Mouse (Mus musculus) liver, embryonic 12.5 days (tissue): ENCODE results near the gene Zfp131. TPM values are rescaled to one million over a fixed set of nuclear protein-coding genes. Genes with fewer than 3 reads are reported as not detected.

ENCODE experiments used
- ATAC-seq: fragments of 200-750 bp; cut with Nextera tagmentation; 2 replicates; pipeline ENCODE4 v1.8.0; 2017; ENCODE audit warnings: moderate number of reproducible peaks, mild to moderate bottlenecking, moderate library complexity
- H3K27ac ChIP-seq: fragments of 300-500 bp; sonication (generic); 2 replicates; pipeline ENCODE4 v1.5.1; 2016; ENCODE audit warnings: mild to moderate bottlenecking
- H3K27me3 ChIP-seq: fragments of 300-500 bp; sonication (generic); replicated peaks from 2 replicates; pipeline ENCODE4 v1.6.1; 2016; ENCODE audit warnings: mild to moderate bottlenecking, moderate library complexity
- H3K36me3 ChIP-seq: fragments of 300-500 bp; sonication (generic); 2 replicates; pipeline ENCODE4 v1.6.1; 2016; ENCODE audit warnings: mild to moderate bottlenecking, moderate library complexity
- H3K4me1 ChIP-seq: fragments of 300-500 bp; sonication (generic); 2 replicates; pipeline ENCODE4 v1.6.1; 2016
- H3K4me2 ChIP-seq: fragments of 300-500 bp; sonication (generic); 2 replicates; pipeline ENCODE4 v1.6.1; 2016; ENCODE audit warnings: mild to moderate bottlenecking, moderate library complexity
- H3K4me3 ChIP-seq: fragments of 300-500 bp; sonication (generic); 2 replicates; pipeline ENCODE4 v1.5.1; 2016; ENCODE audit warnings: mild to moderate bottlenecking, moderate library complexity
- H3K9ac ChIP-seq: fragments of 300-500 bp; sonication (generic); 2 replicates; pipeline ENCODE4 v1.6.1; 2016; ENCODE audit warnings: mild to moderate bottlenecking, moderate library complexity
- H3K9me3 ChIP-seq: fragments of 300-500 bp; sonication (generic); replicated peaks from 2 replicates; pipeline ENCODE4 v1.6.1; 2016; ENCODE audit warnings: mild to moderate bottlenecking, moderate library complexity
- WGBS: fragments of 180-500 bp; shearing (Covaris S2); methylation state at CpG from one replicate; pipeline ENCODE4 v1.1.7; 2016; ENCODE audit not compliant: insufficient replicate concordance; 5-methylcytosine and 5-hydroxymethylcytosine counted together
- polyA plus RNA-seq: library from polyadenylated mRNA; unstranded; fragments of >200 nt; fragmentation: Nextera tagmentation; extraction: Ambion mirVana; gene quantifications from 2 replicates; pipeline ENCODE4 v1.2.1, GENCODE M21; 2016

Gene Zfp131
- polyA plus RNA-seq, 1 experiment from 2014 or later = 28.4 TPM

DNA sequence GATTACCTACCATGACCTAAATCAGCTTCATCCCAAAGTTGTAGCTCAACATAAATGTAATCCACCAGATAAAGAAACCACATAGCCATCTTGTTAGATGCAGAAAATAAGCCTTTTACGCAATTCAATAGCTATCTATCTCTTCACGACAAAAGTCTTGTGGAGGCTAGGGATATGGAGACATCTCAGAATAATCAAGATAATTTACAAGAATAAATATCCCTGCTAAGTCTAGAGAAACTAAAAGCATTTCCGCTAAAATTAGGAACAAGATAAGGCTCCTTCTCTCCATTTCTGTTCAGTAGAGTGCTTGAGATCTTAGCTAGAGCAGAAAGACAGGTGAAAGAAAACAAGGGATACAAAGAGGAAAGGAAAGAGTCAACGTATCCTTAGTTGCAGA lies 43.8 kb downstream of the Zfp131 start:
- ATAC-seq = no peak
- WGBS = 68% methylated on average over 4 of the region's 4 CpGs
- no peaks in the 10 kb centered on the region for H3K9me3 ChIP-seq

DNA sequence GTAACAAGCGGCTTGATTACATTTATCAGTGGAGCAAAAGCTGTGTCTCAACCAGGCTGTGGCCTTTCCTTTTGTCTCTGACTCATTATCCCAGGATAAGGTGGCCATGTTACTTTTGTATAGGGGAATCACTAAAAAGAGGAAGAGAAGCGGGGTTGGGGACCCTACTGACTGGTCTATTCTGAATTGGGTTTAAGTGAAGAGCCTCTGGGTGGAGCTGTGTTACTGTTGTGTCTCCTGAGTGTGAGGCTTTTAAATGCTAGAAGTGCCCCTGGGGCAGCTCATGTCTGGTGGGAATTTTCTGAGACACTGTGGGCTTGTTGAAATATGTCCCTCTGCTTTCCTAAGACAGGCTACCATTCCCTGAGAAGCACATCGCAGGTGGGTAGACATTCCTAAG lies 47.2 kb downstream of the Zfp131 start:
- H3K9me3 ChIP-seq = no peaks in the 10 kb centered on the region
- no peaks in the 10 kb centered on the region for H3K36me3 ChIP-seq
- H3K27ac ChIP-seq = no peak overlapping the region
- H3K9ac ChIP-seq = no peak overlapping the region
- H3K27me3 ChIP-seq = no peaks in the 10 kb centered on the region
- H3K4me3 ChIP-seq = no peak overlapping the region
- H3K4me1 ChIP-seq = 0 out of 2 replicates have a peak, but pooled peaks cover 8% of the 10 kb centered on the region
- no peak for ATAC-seq
- H3K4me2 ChIP-seq = no peak overlapping the region
- WGBS = 53% methylated on average over 3 of the region's 3 CpGs

More for the DNA sequence above, 43.8 kb downstream of the Zfp131 start:
- Histone ChIP-seq H3K27me3 (no peaks in the 10 kb centered on the region), H3K27ac (no peak overlapping the region), H3K36me3 (no peaks in the 10 kb centered on the region), H3K4me3 (no peak overlapping the region), H3K4me1 (no peaks in the 10 kb centered on the region), H3K4me2 (no peak overlapping the region), H3K9ac (no peak overlapping the region)

DNA sequence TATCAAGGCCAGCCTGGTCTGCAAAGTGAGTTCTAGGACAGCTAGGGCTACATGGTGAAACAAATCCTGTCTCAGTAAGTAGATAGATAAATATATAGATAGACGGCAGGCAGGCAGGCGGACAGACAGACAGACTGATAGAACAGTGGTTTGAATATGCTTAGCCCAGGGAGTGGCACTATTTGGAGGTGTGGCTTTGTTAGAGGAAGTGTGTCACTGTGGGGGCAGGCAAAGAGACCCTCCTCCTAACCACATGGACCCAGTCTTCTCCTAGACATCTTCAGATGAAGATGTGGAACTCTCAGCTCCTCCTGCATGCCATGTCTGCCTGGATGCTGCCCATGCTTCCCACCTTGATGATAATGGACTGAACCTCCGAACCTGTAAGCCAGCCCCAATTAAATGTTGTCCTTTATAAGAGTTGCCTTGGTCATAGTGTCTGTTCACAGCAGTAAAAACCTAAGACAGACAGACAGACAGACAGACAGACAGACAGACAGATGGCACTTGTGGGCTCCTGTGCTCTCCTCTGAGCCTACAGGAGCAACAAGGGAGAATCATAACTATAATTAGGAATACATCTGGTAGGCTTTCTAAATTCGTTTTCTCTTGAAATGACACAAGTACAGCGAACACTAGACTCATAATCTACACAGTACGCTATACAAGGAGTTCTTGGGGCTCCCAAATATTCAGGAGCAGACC lies 47.8 kb downstream of the Zfp131 start:
- Histone ChIP-seq H3K27ac (no peak overlapping the region), H3K4me1 (0 out of 2 replicates have a peak, but pooled peaks cover 8% of the 10 kb centered on the region), H3K4me2 (no peak overlapping the region), H3K9ac (no peak overlapping the region), H3K27me3 (no peaks in the 10 kb centered on the region), H3K4me3 (no peak overlapping the region), H3K36me3 (no peaks in the 10 kb centered on the region), H3K9me3 (no peaks in the 10 kb centered on the region)
- ATAC-seq = no peak
- WGBS = 53% methylated on average over 6 of the region's 6 CpGs

DNA sequence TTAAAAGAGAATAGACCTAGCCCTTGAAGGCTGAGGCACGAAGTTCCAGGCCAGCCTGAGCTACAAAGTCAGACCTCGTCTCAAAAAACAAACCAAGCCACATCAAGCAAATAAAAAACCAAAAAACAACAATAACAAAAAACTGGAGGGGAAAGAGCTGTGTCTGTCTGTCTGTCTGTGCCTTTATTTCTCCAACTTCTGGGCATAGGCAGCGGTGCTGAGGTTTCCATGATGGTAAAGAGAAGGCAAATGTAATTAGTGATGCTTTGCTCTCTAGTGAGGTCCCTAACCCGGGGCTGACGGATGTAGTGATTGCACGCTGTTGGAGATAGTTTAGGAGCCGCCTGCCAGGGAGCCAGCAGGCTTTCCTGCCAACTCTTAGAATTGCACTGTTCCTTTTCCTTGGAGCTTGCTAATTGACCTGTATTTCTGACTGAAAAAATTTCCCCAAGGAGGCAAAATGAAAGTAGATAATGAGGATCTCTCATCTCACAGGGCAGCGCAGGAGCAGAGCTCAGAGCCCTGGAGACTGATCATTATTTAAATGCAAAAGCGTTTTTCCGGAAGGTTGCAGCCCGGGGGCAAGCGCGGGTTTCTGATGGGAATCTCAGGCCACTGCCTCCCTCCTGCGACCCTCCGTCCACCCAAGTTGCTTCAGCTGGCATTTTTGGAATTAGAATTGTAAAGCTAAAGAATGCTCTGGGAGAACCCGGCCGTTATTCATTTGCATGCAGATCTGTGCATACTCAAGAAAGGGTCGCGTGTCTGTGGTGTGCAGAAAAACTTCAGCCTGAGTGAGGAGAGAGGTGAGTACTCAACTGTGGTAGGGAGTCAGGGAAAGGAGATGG lies 49.1 kb downstream of the Zfp131 start:
- no peaks in the 10 kb centered on the region for H3K36me3 ChIP-seq
- 20% methylated on average over 19 of the region's 19 CpGs for WGBS
- ATAC-seq = no peak
- H3K4me1 ChIP-seq = 0 out of 2 replicates have a peak, but pooled peaks cover 8% of the 10 kb centered on the region
- H3K9ac ChIP-seq = no peak overlapping the region
- no peaks in the 10 kb centered on the region for H3K27me3 ChIP-seq
- H3K4me3 ChIP-seq = peak overlapping the region; percentile 3; the same call in 1 of the 2 replicates
- peak overlapping the region; percentile 44 for H3K4me2 ChIP-seq
- H3K9me3 ChIP-seq = no peaks in the 10 kb centered on the region
- no peak overlapping the region for H3K27ac ChIP-seq

DNA sequence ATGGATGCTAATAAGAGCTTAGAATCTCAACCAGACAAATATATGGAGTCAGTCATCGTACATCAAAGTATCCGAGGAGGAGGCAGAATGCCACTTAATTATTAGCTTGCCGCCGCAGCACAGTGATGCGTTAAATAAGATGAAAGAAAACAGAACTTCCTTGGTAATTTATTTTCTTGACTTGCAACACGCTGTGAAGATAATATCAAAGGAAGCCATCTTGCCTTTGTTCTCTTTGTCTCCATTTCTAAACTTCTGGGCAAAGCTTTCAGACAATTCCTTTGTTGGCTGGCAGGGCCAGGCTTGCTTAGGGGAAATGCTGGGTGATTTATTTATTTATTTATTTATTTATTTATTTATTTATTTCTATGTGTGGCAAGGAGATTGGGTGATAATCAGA lies 59.2 kb downstream of the Zfp131 start:
- Histone ChIP-seq H3K4me1 (no peaks in the 10 kb centered on the region), H3K36me3 (no peaks in the 10 kb centered on the region), H3K4me3 (no peak overlapping the region), H3K27ac (no peak overlapping the region), H3K27me3 (no peaks in the 10 kb centered on the region), H3K9me3 (no peaks in the 10 kb centered on the region), H3K9ac (no peak overlapping the region), H3K4me2 (no peak overlapping the region)
- WGBS = 66% methylated on average over 6 of the region's 6 CpGs
- ATAC-seq = no peak

DNA sequence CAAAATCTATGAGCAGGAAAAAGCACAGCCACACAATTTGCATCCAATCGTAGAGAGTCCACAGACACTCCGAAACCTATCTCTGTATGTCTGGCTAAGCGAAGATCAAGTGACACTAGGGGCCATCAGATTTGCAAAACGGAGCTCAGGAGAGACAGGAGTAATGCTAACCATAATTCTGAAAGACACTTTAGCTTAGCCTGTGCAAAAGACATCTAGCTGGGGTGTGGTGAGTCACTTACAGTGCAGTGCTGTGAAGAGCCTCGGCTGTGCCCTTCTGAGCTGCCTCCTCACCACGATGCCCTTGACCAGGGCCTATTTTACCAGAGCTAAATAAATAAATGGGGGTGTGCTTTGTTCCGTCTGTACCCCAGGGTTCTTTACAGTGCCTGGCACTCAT lies 61.3 kb downstream of the Zfp131 start:
- Histone ChIP-seq H3K9ac (no peak overlapping the region), H3K4me1 (no peaks in the 10 kb centered on the region), H3K36me3 (no peaks in the 10 kb centered on the region), H3K4me3 (no peak overlapping the region), H3K27me3 (no peaks in the 10 kb centered on the region), H3K9me3 (no peaks in the 10 kb centered on the region), H3K27ac (no peak overlapping the region), H3K4me2 (no peak overlapping the region)
- no peak for ATAC-seq
- 76% methylated on average over 7 of the region's 7 CpGs for WGBS

DNA sequence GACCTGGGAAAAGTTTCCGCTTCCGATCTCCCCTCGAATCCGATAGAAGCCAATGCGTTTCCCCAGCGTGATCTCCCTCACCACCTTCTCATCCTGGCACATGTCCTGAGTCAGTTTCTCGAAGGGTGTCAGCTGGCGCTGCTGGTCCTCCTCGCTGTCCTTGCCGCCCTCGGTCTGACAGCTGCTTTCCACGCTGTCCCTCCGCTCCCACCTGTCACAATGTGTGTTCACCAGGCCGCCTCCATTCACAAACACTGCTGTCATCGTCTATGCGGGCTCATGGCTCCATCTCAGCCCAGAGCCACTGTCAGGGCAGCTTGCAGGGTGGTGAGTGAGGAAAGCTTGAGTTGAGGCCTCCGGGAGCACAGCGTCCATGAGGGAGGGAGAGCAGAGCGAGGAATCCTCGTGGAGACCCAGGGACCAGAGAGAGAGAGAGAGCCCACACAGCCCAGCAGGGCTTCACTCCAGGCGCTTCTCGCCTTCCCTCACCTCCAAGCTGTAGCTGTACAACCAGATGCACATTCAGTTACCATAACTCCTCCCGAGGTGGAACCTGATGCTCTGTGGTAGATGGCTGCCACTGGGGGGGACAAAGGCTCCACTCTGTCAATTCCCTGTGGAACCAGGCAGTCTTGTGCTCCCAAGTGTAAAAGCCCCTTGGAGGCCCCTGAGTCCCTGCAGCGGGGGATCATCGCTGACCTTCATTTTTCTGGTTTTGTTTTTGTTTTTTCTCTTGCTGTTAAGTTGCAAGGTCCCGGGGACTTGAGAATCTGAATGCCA lies 62.9 kb downstream of the Zfp131 start:
- WGBS = 69% methylated on average over 26 of the region's 26 CpGs
- H3K9me3 ChIP-seq = no peaks in the 10 kb centered on the region
- no peak overlapping the region for H3K27ac ChIP-seq
- no peak overlapping the region for H3K4me3 ChIP-seq
- ATAC-seq = no peak
- H3K9ac ChIP-seq = no peak overlapping the region
- no peaks in the 10 kb centered on the region for H3K27me3 ChIP-seq
- H3K4me2 ChIP-seq = no peak overlapping the region
- no peaks in the 10 kb centered on the region for H3K4me1 ChIP-seq
- no peaks in the 10 kb centered on the region for H3K36me3 ChIP-seq

DNA sequence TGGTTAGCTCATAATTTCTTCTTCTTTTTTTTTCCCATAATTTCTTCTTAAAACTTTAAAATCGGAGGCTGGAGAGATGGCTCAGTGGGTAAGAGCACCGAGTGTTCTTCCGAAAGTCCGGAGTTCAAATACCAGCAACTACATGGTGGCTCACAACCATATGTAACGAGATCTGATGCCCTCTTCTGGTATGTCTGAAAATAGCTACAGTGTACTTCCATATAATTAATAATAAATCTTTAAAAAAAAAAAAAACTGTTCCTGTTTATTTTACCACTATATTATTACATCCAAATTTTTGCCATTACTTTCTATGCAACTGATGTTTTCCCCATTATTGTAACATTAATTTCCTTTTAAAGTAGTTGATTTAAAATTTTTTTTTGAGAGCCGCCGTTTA lies 66.1 kb downstream of the Zfp131 start:
- Histone ChIP-seq H3K27ac (no peak overlapping the region), H3K4me1 (no peaks in the 10 kb centered on the region), H3K36me3 (no peaks in the 10 kb centered on the region), H3K9ac (no peak overlapping the region), H3K9me3 (no peaks in the 10 kb centered on the region), H3K4me2 (no peak overlapping the region), H3K4me3 (no peak overlapping the region), H3K27me3 (no peaks in the 10 kb centered on the region)
- 69% methylated on average over 7 of the region's 7 CpGs for WGBS
- ATAC-seq = no peak

DNA sequence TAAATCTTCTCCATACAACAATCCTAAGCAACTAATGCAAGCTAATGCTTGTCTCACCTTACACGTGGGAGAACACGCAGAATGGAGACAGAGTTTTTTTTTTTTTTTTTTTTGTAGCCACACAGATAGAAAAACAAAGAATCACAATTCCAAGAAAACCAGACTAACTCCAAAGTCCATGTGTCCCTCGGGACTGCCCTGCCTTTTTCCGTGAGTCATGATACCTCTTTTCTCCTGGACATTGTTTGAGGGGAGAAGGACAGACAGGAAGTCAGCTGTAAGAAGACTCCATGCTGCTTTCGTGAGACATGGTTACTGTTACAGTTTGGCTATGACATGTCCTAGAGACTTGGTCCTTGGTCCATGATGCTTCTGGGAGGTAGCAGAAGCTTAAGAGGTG lies 67.3 kb downstream of the Zfp131 start:
- Histone ChIP-seq H3K27me3 (no peaks in the 10 kb centered on the region), H3K9me3 (no peaks in the 10 kb centered on the region), H3K4me2 (no peak overlapping the region), H3K9ac (no peak overlapping the region), H3K36me3 (no peaks in the 10 kb centered on the region), H3K4me3 (no peak overlapping the region), H3K4me1 (no peaks in the 10 kb centered on the region), H3K27ac (no peak overlapping the region)
- ATAC-seq = no peak
- WGBS = 65% methylated on average over 5 of the region's 5 CpGs

DNA sequence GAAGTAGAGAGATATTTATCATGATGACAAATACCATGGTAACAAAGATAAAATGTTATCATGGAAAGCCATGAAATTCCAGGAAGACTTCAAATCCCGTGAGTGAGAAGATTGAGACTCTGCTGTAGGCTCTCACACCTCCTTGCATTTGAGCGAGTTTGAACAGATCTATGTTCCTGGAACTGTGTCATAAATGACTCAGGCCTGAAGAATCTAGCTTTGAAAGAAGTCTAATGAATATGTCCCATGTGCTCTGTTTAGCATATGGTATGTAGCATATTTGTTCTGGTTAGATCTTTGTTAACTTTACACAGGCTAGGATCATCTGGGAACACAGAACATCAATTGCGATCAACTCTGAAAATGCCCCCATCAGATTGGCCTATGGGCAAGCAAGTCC lies 68.2 kb downstream of the Zfp131 start:
- H3K27me3 ChIP-seq = no peaks in the 10 kb centered on the region
- H3K36me3 ChIP-seq = no peaks in the 10 kb centered on the region
- no peaks in the 10 kb centered on the region for H3K4me1 ChIP-seq
- H3K9me3 ChIP-seq = no peaks in the 10 kb centered on the region
- ATAC-seq = no peak
- H3K27ac ChIP-seq = no peak overlapping the region
- H3K4me3 ChIP-seq = no peak overlapping the region
- 72% methylated on average over 3 of the region's 3 CpGs for WGBS
- no peak overlapping the region for H3K4me2 ChIP-seq
- H3K9ac ChIP-seq = no peak overlapping the region

DNA sequence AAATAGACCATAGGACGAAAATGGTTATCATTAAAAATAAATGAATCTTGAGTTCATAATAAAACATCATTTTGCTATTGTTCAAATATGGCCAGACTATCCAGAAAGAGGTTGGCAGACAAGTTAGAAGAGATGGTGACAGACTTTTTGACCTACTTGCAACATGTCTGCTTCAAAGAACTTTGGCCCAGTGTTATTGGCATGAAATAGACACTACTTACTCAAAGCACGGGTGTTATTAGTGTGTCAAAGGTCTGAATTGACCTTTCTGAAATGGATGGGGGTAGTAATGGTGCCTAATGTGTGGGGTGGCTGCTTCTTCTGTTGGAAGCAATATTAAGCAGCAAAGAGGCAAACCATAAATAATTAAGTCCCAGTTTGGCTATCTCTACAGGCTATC lies 74.6 kb downstream of the Zfp131 start:
- H3K4me3 ChIP-seq = no peak overlapping the region
- no peak overlapping the region for H3K9ac ChIP-seq
- H3K4me1 ChIP-seq = no peaks in the 10 kb centered on the region
- no peak overlapping the region for H3K27ac ChIP-seq
- no peak for ATAC-seq
- H3K36me3 ChIP-seq = no peaks in the 10 kb centered on the region
- WGBS = 64% methylated on average over 2 of the region's 2 CpGs
- no peaks in the 10 kb centered on the region for H3K9me3 ChIP-seq
- no peak overlapping the region for H3K4me2 ChIP-seq
- H3K27me3 ChIP-seq = no peaks in the 10 kb centered on the region
